14 mouse cellular contexts compared by ENCODE assay signal in genomic region chr10:108436365-108436764, GRCm38 (mm10).
DNase-seq lines count a peak whose midpoint lies in the region; ATAC-seq and TF ChIP-seq lines count a peak whose summit lies in the region.
"Had no signal": no experiment of that assay in that cellular context is flagged by ENCODE, and none has a peak within 500 bp of the region (broad histone marks: within the 10 kb centered on the region; RNA-seq: fewer than 3 reads in every experiment).

No protein-coding gene starts in this region.

- H3K36me3 ChIP-seq in neural tube, embryonic 11.5 days (ENCODE audit: control insufficient read depth, insufficient read depth, low read length): no peaks in the 10 kb centered on the region
- H3K36me3 ChIP-seq in intestine, embryonic 15.5 days: no peaks in the 10 kb centered on the region
- H3K36me3 ChIP-seq in kidney, postnatal 0 days (ENCODE audit: insufficient read depth, low read length): no peaks in the 10 kb centered on the region
- H3K36me3 ChIP-seq: heart, embryonic 15.5 days had no signal

- WGBS in neural tube, embryonic 11.5 days: 51% methylated on average over 8 of the region's 8 CpGs
- 19% methylated on average over 8 of the region's 8 CpGs for WGBS in intestine, embryonic 15.5 days
- 21% methylated on average over 8 of the region's 8 CpGs for WGBS in kidney, postnatal 0 days

- no peaks in the 10 kb centered on the region for H3K4me1 ChIP-seq in neural tube, embryonic 11.5 days (ENCODE audit: control insufficient read depth, insufficient read depth, low read length)
- peaks cover 10% of the 10 kb centered on the region for H3K4me1 ChIP-seq in intestine, embryonic 15.5 days (replicated peaks)
- peaks cover 20% of the 10 kb centered on the region for H3K4me1 ChIP-seq in kidney, postnatal 0 days (replicated peaks; ENCODE audit: insufficient read depth, low read length)

- H3K4me2 ChIP-seq in neural tube, embryonic 11.5 days (ENCODE audit: low read depth): no peak overlapping the region
- no peak overlapping the region for H3K4me2 ChIP-seq in intestine, embryonic 15.5 days (replicated peaks)
- H3K4me2 ChIP-seq in kidney, postnatal 0 days (ENCODE audit: low read length): no peak overlapping the region
- H3K4me2 ChIP-seq: heart, embryonic 15.5 days; hindbrain, embryonic 14.5 days had no signal

- DNase-seq in neural tube, embryonic 11.5 days (ENCODE audit: low spot score): peak; percentile 20
- no peak for DNase-seq in neural tube, embryonic 10.5 days (ENCODE audit: extremely low spot score, low spot score)
- peak; percentile 74 for DNase-seq in kidney, postnatal 0 days (ENCODE audit: low spot score)
- no peak for DNase-seq in gastrocnemius, postnatal 4 days (ENCODE audit: low spot score in 2 of 2)
- no peak for DNase-seq in frontal cortex, adult 2 months (ENCODE audit: extremely low spot score in 1 of 2, low spot score in 1 of 2)
- DNase-seq: cerebellum, adult 11 months; liver; thymus, postnatal 25 days had no signal

- no peak overlapping the region for H3K27ac ChIP-seq in neural tube, embryonic 11.5 days (ENCODE audit: low read depth, low read length)
- peak overlapping the region; percentile 44 for H3K27ac ChIP-seq in intestine, embryonic 15.5 days
- no peak overlapping the region for H3K27ac ChIP-seq in kidney, postnatal 0 days
- H3K27ac ChIP-seq: heart, embryonic 15.5 days; hindbrain, embryonic 14.5 days; macrophage had no signal

- no peaks in the 10 kb centered on the region for H3K27me3 ChIP-seq in neural tube, embryonic 11.5 days (ENCODE audit: control insufficient read depth, insufficient read depth, low read length)
- H3K27me3 ChIP-seq in intestine, embryonic 15.5 days (replicated peaks): no peaks in the 10 kb centered on the region
- H3K27me3 ChIP-seq in kidney, postnatal 0 days (ENCODE audit: insufficient read depth, low read length): no peaks in the 10 kb centered on the region
- H3K27me3 ChIP-seq: CH12.LX; heart, embryonic 15.5 days had no signal

- no peak overlapping the region for H3K4me3 ChIP-seq in neural tube, embryonic 11.5 days (ENCODE audit: low read depth, low read length)
- H3K4me3 ChIP-seq in intestine, embryonic 15.5 days (replicated peaks): no peak overlapping the region
- H3K4me3 ChIP-seq in kidney, postnatal 0 days (replicated peaks; ENCODE audit: low read depth, low read length): no peak overlapping the region
- H3K4me3 ChIP-seq: heart, embryonic 15.5 days had no signal

- ATAC-seq in neural tube, embryonic 11.5 days (ENCODE audit: insufficient read depth, low FRiP score, low TSS enrichment): no peak
- peak; percentile 65 for ATAC-seq in intestine, embryonic 15.5 days
- peak; percentile 85 for ATAC-seq in kidney, postnatal 0 days (replicated peaks; ENCODE audit: low FRiP score, low read depth)
- ATAC-seq in CD4-positive, CD25-positive, alpha-beta regulatory T cell, adult 4 months: no peak

- H3K9ac ChIP-seq in neural tube, embryonic 11.5 days (ENCODE audit: low read length): no peak overlapping the region
- no peak overlapping the region for H3K9ac ChIP-seq in intestine, embryonic 15.5 days
- H3K9ac ChIP-seq in kidney, postnatal 0 days (ENCODE audit: low read depth, low read length): no peak overlapping the region
- H3K9ac ChIP-seq: heart, embryonic 15.5 days; hindbrain, embryonic 14.5 days had no signal

- TF ChIP-seq CTCF in kidney, postnatal 0 days (IDR thresholded peaks at IDR 0.05; ENCODE audit: low read depth): no peak

- no peaks in the 10 kb centered on the region for H3K9me3 ChIP-seq in neural tube, embryonic 11.5 days (ENCODE audit: control insufficient read depth, low read length)
- no peaks in the 10 kb centered on the region for H3K9me3 ChIP-seq in intestine, embryonic 15.5 days
- no peaks in the 10 kb centered on the region for H3K9me3 ChIP-seq in kidney, postnatal 0 days (replicated peaks; ENCODE audit: low read length)
- H3K9me3 ChIP-seq: heart, embryonic 15.5 days had no signal

Comparison
In these comparisons a context has a peak if more than half of its experiments do, and no peak if none do; other contexts are left out.
1. DNase-seq: peak in neural tube, embryonic 11.5 days (single experiment) and kidney, postnatal 0 days (single experiment); none in neural tube, embryonic 10.5 days (single experiment), gastrocnemius, postnatal 4 days (0 of 2) and frontal cortex, adult 2 months (0 of 2).
2. ATAC-seq: peak in intestine, embryonic 15.5 days (single experiment) and kidney, postnatal 0 days (single experiment); none in neural tube, embryonic 11.5 days (single experiment) and CD4-positive, CD25-positive, alpha-beta regulatory T cell, adult 4 months (single experiment).